Mouse (Mus musculus) intestine, embryonic 15.5 days (tissue): ENCODE results near the gene Dner. TPM values are rescaled to one million over a fixed set of nuclear protein-coding genes. Genes with fewer than 3 reads are reported as not detected.

ENCODE experiments used
- ATAC-seq: fragments of 200-750 bp; cut with Nextera tagmentation; 2 replicates; pipeline ENCODE4 v1.8.0; 2017; ENCODE audit warnings: moderate TSS enrichment, moderate library complexity
- H3K27ac ChIP-seq: fragments of 300-500 bp; sonication (generic); 2 replicates; pipeline ENCODE4 v1.5.1; 2015; ENCODE audit warnings: mild to moderate bottlenecking, inconsistent platforms
- H3K27me3 ChIP-seq: fragments of 300-500 bp; sonication (generic); replicated peaks from 2 replicates; pipeline ENCODE4 v1.6.1; 2015; ENCODE audit warnings: inconsistent platforms
- H3K36me3 ChIP-seq: fragments of 300-500 bp; sonication (generic); 2 replicates; pipeline ENCODE4 v1.6.1; 2015; ENCODE audit warnings: inconsistent platforms
- H3K4me1 ChIP-seq: fragments of 300-500 bp; sonication (generic); replicated peaks from 2 replicates; pipeline ENCODE4 v1.6.1; 2015; ENCODE audit warnings: inconsistent platforms
- H3K4me2 ChIP-seq: fragments of 300-500 bp; sonication (generic); replicated peaks from 2 replicates; pipeline ENCODE4 v1.6.1; 2015; ENCODE audit warnings: mild to moderate bottlenecking, inconsistent platforms
- H3K4me3 ChIP-seq: fragments of 300-500 bp; sonication (generic); replicated peaks from 2 replicates; pipeline ENCODE4 v1.5.1; 2015; ENCODE audit warnings: inconsistent platforms
- H3K9ac ChIP-seq: fragments of 300-500 bp; sonication (generic); 2 replicates; pipeline ENCODE4 v1.6.1; 2015; ENCODE audit warnings: inconsistent platforms
- H3K9me3 ChIP-seq: fragments of 300-500 bp; sonication (generic); 2 replicates; pipeline ENCODE4 v1.6.1; 2016; ENCODE audit warnings: inconsistent platforms
- WGBS: fragments of 180-500 bp; shearing (Covaris S2); methylation state at CpG from one replicate; pipeline ENCODE4 v1.1.7; 2015; 5-methylcytosine and 5-hydroxymethylcytosine counted together
- polyA plus RNA-seq: library from polyadenylated mRNA; unstranded; fragments of >200 nt; fragmentation: Nextera tagmentation; extraction: Ambion mirVana; gene quantifications from 2 replicates; pipeline ENCODE4 v1.2.1, GENCODE M21; 2015

Dner gene
- polyA plus RNA-seq, 1 experiment from 2014 or later: 4.1 TPM

DNA sequence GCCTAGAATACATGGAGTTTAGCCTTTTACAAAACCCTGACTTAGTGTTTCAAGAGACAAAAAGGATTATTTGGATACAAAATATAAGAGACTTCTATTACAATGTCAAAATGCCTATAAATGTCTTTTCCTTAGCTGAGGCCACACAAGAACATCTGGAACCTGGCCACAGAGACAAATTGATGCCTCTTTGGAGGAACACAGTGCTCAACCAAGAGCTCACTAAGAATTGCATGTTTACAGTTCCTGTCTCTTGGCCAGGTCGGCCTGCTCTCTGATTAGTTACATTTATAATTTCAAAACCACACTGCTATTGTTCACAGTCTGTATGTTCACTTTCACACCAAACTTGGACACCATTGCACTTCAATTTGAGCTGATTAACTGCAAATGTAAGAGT, 187.5 kb downstream of the Dner start:
- Histone ChIP-seq H3K9me3 (no peaks in the 10 kb centered on the region), H3K36me3 (no peaks in the 10 kb centered on the region), H3K27ac (no peak overlapping the region), H3K27me3 (no peaks in the 10 kb centered on the region), H3K4me1 (peaks cover 3% of the 10 kb centered on the region; the same call in 1 of the 2 replicates), H3K4me2 (no peak overlapping the region), H3K4me3 (no peak overlapping the region), H3K9ac (no peak overlapping the region)
- 0 out of 2 replicates have a peak, but pooled peaks have one; percentile 36 for ATAC-seq
- WGBS: 24% methylated on average over 1 of the region's 1 CpGs

DNA sequence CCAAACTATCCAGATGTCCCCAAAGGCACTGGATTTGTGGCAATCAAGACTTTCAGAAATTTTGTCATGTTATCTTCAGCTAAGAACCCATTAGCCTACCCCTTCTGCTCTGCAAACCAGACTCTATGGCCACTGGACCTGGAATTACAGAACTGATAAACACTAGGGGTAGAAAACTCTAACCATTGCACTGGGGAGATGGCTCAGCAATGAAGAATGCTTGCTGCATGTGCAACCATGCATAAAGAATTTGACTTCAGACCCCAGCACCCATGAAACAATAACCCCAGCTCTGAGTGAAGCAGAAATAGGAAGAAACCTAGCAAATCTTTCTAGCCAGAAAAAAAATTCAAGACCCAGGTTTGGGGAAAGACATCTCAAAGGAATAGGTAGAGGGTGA, 188.5 kb downstream of the Dner start:
- no peaks in the 10 kb centered on the region for H3K9me3 ChIP-seq
- ATAC-seq: no peak
- no peak overlapping the region for H3K27ac ChIP-seq
- no peak overlapping the region for H3K4me2 ChIP-seq
- no peak overlapping the region for H3K4me3 ChIP-seq
- H3K4me1 ChIP-seq: peaks cover 3% of the 10 kb centered on the region; the same call in 1 of the 2 replicates
- no peaks in the 10 kb centered on the region for H3K27me3 ChIP-seq
- H3K36me3 ChIP-seq: no peaks in the 10 kb centered on the region
- no peak overlapping the region for H3K9ac ChIP-seq

- no peak overlapping the region for H3K4me2 ChIP-seq
- no peaks in the 10 kb centered on the region for H3K27me3 ChIP-seq
- ATAC-seq: peak; percentile 58
- H3K27ac ChIP-seq: no peak overlapping the region; the same call in 1 of the 2 replicates
- no peak overlapping the region for H3K9ac ChIP-seq
- H3K36me3 ChIP-seq: no peaks in the 10 kb centered on the region
- H3K9me3 ChIP-seq: no peaks in the 10 kb centered on the region
- 28% methylated on average over 6 of the region's 6 CpGs for WGBS
- H3K4me3 ChIP-seq: no peak overlapping the region
- peaks cover 3% of the 10 kb centered on the region; the same call in 1 of the 2 replicates for H3K4me1 ChIP-seq
These were observed 189.0 kb downstream of the Dner start for GRCm38 (mm10) chr1:84506984-84507546.

- ATAC-seq: no peak
- Histone ChIP-seq H3K4me1 (no peaks in the 10 kb centered on the region), H3K36me3 (no peaks in the 10 kb centered on the region), H3K27me3 (no peaks in the 10 kb centered on the region), H3K4me3 (no peak overlapping the region), H3K27ac (no peak overlapping the region), H3K4me2 (no peak overlapping the region), H3K9me3 (no peaks in the 10 kb centered on the region), H3K9ac (no peak overlapping the region)
- 85% methylated on average over 3 of the region's 3 CpGs for WGBS
These were observed 195.3 kb downstream of the Dner start for GRCm38 (mm10) chr1:84500673-84501072.

DNA sequence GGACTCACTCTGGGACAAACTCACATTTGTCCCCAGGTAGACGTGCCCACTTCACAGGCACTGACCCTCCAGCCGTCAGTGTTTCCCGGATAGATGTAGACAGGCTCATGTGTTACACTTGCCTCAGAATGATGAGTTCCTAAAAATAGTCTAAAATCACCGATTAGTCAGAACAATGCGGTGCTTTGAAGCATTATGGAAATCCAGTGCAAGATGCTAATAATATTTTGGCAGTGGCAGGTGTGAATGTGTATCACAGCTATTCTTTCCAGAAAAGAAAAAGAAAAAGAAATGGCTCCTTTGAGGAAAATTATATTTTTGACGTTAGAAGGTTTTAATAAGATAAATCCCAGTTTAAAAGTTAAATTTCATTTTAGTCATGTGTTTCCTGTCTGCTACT, 204.3 kb downstream of the Dner start:
- ATAC-seq: no peak
- no peak overlapping the region for H3K9ac ChIP-seq
- no peaks in the 10 kb centered on the region for H3K4me1 ChIP-seq
- WGBS: 81% methylated on average over 6 of the region's 6 CpGs
- no peaks in the 10 kb centered on the region for H3K9me3 ChIP-seq
- no peak overlapping the region for H3K27ac ChIP-seq
- no peaks in the 10 kb centered on the region for H3K36me3 ChIP-seq
- H3K27me3 ChIP-seq: no peaks in the 10 kb centered on the region
- no peak overlapping the region for H3K4me2 ChIP-seq
- no peak overlapping the region for H3K4me3 ChIP-seq

- Histone ChIP-seq H3K4me2 (no peak overlapping the region), H3K4me3 (no peak overlapping the region), H3K9ac (no peak overlapping the region), H3K27me3 (no peaks in the 10 kb centered on the region), H3K4me1 (no peaks in the 10 kb centered on the region), H3K9me3 (no peaks in the 10 kb centered on the region), H3K27ac (no peak overlapping the region), H3K36me3 (no peaks in the 10 kb centered on the region)
- no peak for ATAC-seq
- 92% methylated on average over 1 of the region's 1 CpGs for WGBS
These were observed 207.5 kb downstream of the Dner start for GRCm38 (mm10) chr1:84488546-84488945.

DNA sequence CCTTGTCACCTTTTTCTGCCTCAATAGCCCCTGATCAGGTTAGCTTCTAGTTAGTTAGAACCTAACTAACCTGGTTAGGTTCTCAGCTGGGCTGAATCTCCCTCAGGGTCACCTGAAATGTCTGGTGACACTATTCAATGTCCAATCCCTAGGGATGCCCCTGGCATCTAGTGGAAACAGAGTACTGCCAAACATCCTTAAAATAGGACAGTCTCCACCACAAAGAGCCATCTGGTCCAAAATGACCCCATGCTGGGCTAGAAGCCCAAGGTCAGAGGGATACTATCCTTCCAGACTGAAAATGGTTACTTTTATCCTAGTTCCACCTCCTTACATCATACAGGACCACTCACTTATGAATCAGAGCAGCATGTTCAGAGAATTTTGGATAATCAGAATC, 211.0 kb downstream of the Dner start:
- H3K27me3 ChIP-seq: no peaks in the 10 kb centered on the region
- no peak overlapping the region for H3K9ac ChIP-seq
- no peaks in the 10 kb centered on the region for H3K36me3 ChIP-seq
- H3K4me2 ChIP-seq: no peak overlapping the region
- no peaks in the 10 kb centered on the region for H3K4me1 ChIP-seq
- no peak overlapping the region for H3K27ac ChIP-seq
- no peak for ATAC-seq
- no peak overlapping the region for H3K4me3 ChIP-seq
- no peaks in the 10 kb centered on the region for H3K9me3 ChIP-seq

DNA sequence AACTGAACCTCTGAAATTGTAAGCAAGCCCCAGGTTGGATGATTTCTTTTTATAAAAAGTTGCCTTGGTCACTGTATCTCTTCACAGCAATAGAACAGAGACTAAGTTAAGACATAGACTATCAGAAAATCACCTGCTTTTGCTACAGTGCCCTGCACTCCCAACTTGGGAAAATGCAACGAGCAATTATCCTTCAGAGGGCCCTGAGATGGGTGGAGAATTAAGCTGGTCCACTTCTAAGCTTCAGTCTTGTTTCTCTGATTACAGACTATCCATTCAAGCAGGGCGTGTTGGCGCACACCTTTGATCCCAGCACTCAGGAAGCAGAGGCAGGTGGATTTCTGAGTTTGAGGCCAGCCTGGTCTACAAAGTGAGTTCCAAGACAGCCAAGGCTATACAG, 211.4 kb downstream of the Dner start:
- ATAC-seq: no peak
- H3K9ac ChIP-seq: no peak overlapping the region

GRCm38 (mm10) chr1:84479976-84480375, 216.0 kb downstream of the Dner start:
- Histone ChIP-seq H3K9me3 (no peaks in the 10 kb centered on the region), H3K36me3 (no peaks in the 10 kb centered on the region), H3K4me3 (no peak overlapping the region), H3K27ac (no peak overlapping the region), H3K27me3 (no peaks in the 10 kb centered on the region), H3K9ac (no peak overlapping the region), H3K4me1 (no peaks in the 10 kb centered on the region), H3K4me2 (no peak overlapping the region)
- ATAC-seq: no peak
- 89% methylated on average over 8 of the region's 8 CpGs for WGBS

More for the DNA sequence above, 211.4 kb downstream of the Dner start:
- Histone ChIP-seq H3K9me3 (no peaks in the 10 kb centered on the region), H3K36me3 (no peaks in the 10 kb centered on the region), H3K27me3 (no peaks in the 10 kb centered on the region), H3K27ac (no peak overlapping the region), H3K4me2 (no peak overlapping the region), H3K4me1 (no peaks in the 10 kb centered on the region), H3K4me3 (no peak overlapping the region)
- WGBS: 84% methylated on average over 3 of the region's 3 CpGs

GRCm38 (mm10) chr1:84474274-84474673, 221.7 kb downstream of the Dner start:
- Histone ChIP-seq H3K36me3 (no peaks in the 10 kb centered on the region), H3K27ac (no peak overlapping the region), H3K27me3 (no peaks in the 10 kb centered on the region), H3K4me2 (no peak overlapping the region), H3K9ac (no peak overlapping the region), H3K4me3 (no peak overlapping the region), H3K9me3 (no peaks in the 10 kb centered on the region), H3K4me1 (no peaks in the 10 kb centered on the region)
- no peak for ATAC-seq
- WGBS: 88% methylated on average over 3 of the region's 3 CpGs

DNA sequence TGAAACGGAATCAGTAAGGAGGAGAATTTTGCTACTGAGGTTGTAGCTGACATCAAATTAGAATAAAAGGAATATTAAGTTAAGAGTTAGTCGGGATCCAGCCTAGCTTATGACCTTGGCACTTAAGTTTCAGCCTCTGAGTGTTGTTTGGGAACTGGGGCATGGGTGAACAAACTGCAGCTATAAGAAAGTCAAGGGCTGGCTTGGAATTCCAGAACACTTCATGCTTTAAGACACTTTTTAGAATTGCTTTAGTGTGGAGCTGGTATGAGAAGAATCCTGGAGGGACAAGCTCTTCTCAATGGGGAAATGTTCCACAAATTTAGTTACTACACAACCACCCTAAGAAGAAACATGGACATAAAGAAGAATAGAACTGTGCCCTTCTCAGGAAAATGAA, 223.8 kb downstream of the Dner start:
- H3K4me3 ChIP-seq: no peak overlapping the region
- H3K9me3 ChIP-seq: no peaks in the 10 kb centered on the region
- no peak overlapping the region for H3K9ac ChIP-seq
- ATAC-seq: no peak
- WGBS: 77% methylated on average over 2 of the region's 2 CpGs
- no peak overlapping the region for H3K4me2 ChIP-seq
- no peaks in the 10 kb centered on the region for H3K27me3 ChIP-seq
- no peak overlapping the region for H3K27ac ChIP-seq
- no peaks in the 10 kb centered on the region for H3K4me1 ChIP-seq
- no peaks in the 10 kb centered on the region for H3K36me3 ChIP-seq

- no peak overlapping the region for H3K4me2 ChIP-seq
- no peaks in the 10 kb centered on the region for H3K4me1 ChIP-seq
- whole genome bisulfite sequencing: 75% methylated on average over 4 of the region's 4 CpGs
- no peak overlapping the region for H3K4me3 ChIP-seq
- H3K27ac ChIP-seq: no peak overlapping the region
- no peaks in the 10 kb centered on the region for H3K9me3 ChIP-seq
- no peaks in the 10 kb centered on the region for H3K36me3 ChIP-seq
- H3K27me3 ChIP-seq: no peaks in the 10 kb centered on the region
- no peak for ATAC-seq
- no peak overlapping the region for H3K9ac ChIP-seq
These were observed 225.7 kb downstream of the Dner start for GRCm38 (mm10) chr1:84470342-84470741.

GRCm38 (mm10) chr1:84467664-84468063, 228.4 kb downstream of the Dner start:
- Histone ChIP-seq H3K4me1 (no peaks in the 10 kb centered on the region), H3K4me2 (no peak overlapping the region), H3K36me3 (no peaks in the 10 kb centered on the region), H3K27ac (no peak overlapping the region), H3K4me3 (no peak overlapping the region), H3K9ac (no peak overlapping the region), H3K27me3 (no peaks in the 10 kb centered on the region), H3K9me3 (no peaks in the 10 kb centered on the region)
- 69% methylated on average over 3 of the region's 3 CpGs for WGBS
- ATAC-seq: no peak
